Mouse (Mus musculus) erythroblast, embryonic 14.5 days (primary cell): Measurements from ENCODE around the gene Anpep.

Experiments used
- GATA1 ChIP-seq: IDR thresholded peaks from 2 replicates; pipeline ENCODE4 v1.6.1; 2012; ENCODE audit warnings: low read length, inconsistent platforms, mixed read lengths
- TAL1 ChIP-seq: IDR thresholded peaks from 3 replicates; pipeline ENCODE4 v1.6.1; 2012; ENCODE audit warnings: low read length, inconsistent platforms, mixed read lengths

GRCm38 (mm10) chr7:79802037-79802436 is 58.8 kb downstream of the Anpep start:
- TF ChIP-seq TAL1 = no peak
- TF ChIP-seq GATA1 = no peak
